In genomic region chr3:95893606-95894316, GRCm38 (mm10) we compare ENCODE assay signal across 8 mouse cellular contexts. TPM values are rescaled to one million over a fixed set of nuclear protein-coding genes. Genes with fewer than 3 reads are reported as not detected.
DNase-seq lines count a peak whose midpoint lies in the region; ATAC-seq and TF ChIP-seq lines count a peak whose summit lies in the region.
"Not testable (repeated sequence)": the region's sequence is repeated elsewhere in the genome, so short reads cannot be mapped to it uniquely, and the experiment has no call there.

Aph1a (plus strand) TSS chr3:95893969.

- TF ChIP-seq CTCF in ES-Bruce4 (IDR thresholded peaks at IDR 0.05; ENCODE audit: low read depth, low read length); lung, adult 2 months (IDR thresholded peaks at IDR 0.05; ENCODE audit: insufficient read depth, low read length): not testable (repeated sequence)

- H3K27ac ChIP-seq in ES-Bruce4 (ENCODE audit: insufficient read depth, low read length): peak within 1 kb of the TSS; percentile 45; the same call in 1 of the 2 replicates
- H3K27ac ChIP-seq in forebrain, embryonic 14.5 days (ENCODE audit: low read depth, low read length): peak within 1 kb of the TSS; percentile 78

- intact Hi-C loops in heart, postnatal 14 days (cut with DNase I): not testable (repeated sequence)

- TF ChIP-seq EP300 in ES-Bruce4 (IDR thresholded peaks at IDR 0.05; ENCODE audit: insufficient read depth, low read depth, low read length): 0 out of 2 replicates have a peak, but pooled peaks have one; percentile 4

- H3K4me2 ChIP-seq in forebrain, embryonic 14.5 days (ENCODE audit: low read length): peak within 1 kb of the TSS; percentile 68

- WGBS in forebrain, embryonic 14.5 days: 0% methylated on average over 25 of the region's 43 CpGs
- under 1% methylated on average over 27 of the region's 43 CpGs for WGBS in lung, adult 2 months

- H3K36me3 ChIP-seq in ES-Bruce4 (ENCODE audit: control insufficient read depth, insufficient read depth, low read length, poor library complexity, severe bottlenecking): not testable (repeated sequence)
- H3K36me3 ChIP-seq in forebrain, embryonic 14.5 days (ENCODE audit: control insufficient read depth, insufficient read depth, low read length): peaks cover 10% of the 10 kb centered on the region

- not testable (repeated sequence) for H3K27me3 ChIP-seq in ES-Bruce4 (ENCODE audit: control insufficient read depth, insufficient read depth, low read length, poor library complexity, severe bottlenecking); forebrain, embryonic 14.5 days (replicated peaks; ENCODE audit: control insufficient read depth, insufficient read depth, low read length)

- H3K9me3 ChIP-seq in ES-Bruce4 (replicated peaks; ENCODE audit: control insufficient read depth, insufficient read depth, low read length, poor library complexity, severe bottlenecking); forebrain, embryonic 14.5 days (replicated peaks; ENCODE audit: control insufficient read depth, low read length): not testable (repeated sequence)

- peak; percentile 98 for ATAC-seq in cerebellum, adult (ENCODE audit: insufficient number of reproducible peaks, low FRiP score, low TSS enrichment)
- peak; percentile 99 for ATAC-seq in forebrain, embryonic 14.5 days
- ATAC-seq in neutrophil, adult 5-6 weeks (ENCODE audit: extremely low read depth, insufficient number of reproducible peaks, low FRiP score, poor library complexity, severe bottlenecking): peak; percentile 96

- H3K4me1 ChIP-seq in ES-Bruce4 (ENCODE audit: control insufficient read depth, insufficient read depth, low read length): peaks cover 11% of the 10 kb centered on the region
- not testable (repeated sequence) for H3K4me1 ChIP-seq in forebrain, embryonic 14.5 days (ENCODE audit: control insufficient read depth, insufficient read depth, low read length); lung, adult 2 months (ENCODE audit: control insufficient read depth, insufficient read depth, low read length)

- peak; percentile 13 for TF ChIP-seq POLR2A in ES-Bruce4 (IDR thresholded peaks at IDR 0.05; ENCODE audit: insufficient read depth, low read length)
- TF ChIP-seq POLR2A in lung, adult 2 months (IDR thresholded peaks at IDR 0.05; ENCODE audit: borderline replicate concordance, extremely low read depth, low read depth, low read length): peak; percentile 34; the same call in 1 of the 2 replicates

- peak; percentile 99 for DNase-seq in forebrain, embryonic 14.5 days (ENCODE audit: low spot score)
- peak; percentile 94 to 95 for DNase-seq in heart, postnatal 14 days
- DNase-seq in layer of hippocampus, adult 18-20 months (ENCODE audit: low spot score in 2 of 2): peak; percentile 97 to 98
- DNase-seq in lung, adult 2 months: peak; percentile 93
- DNase-seq in thymus, adult 18-20 months: peak; percentile 94 to 97

- peak within 1 kb of the TSS; percentile 97 for H3K9ac ChIP-seq in ES-Bruce4 (ENCODE audit: low read depth, poor library complexity, severe bottlenecking)
- H3K9ac ChIP-seq in forebrain, embryonic 14.5 days (ENCODE audit: low read length): peak within 1 kb of the TSS; percentile 71

- peak within 1 kb of the TSS; percentile 66 for H3K4me3 ChIP-seq in ES-Bruce4 (ENCODE audit: low read depth, low read length)
- peak within 1 kb of the TSS; percentile 48 for H3K4me3 ChIP-seq in forebrain, embryonic 14.5 days (ENCODE audit: low read depth, low read length)
- H3K4me3 ChIP-seq in lung, adult 2 months (replicated peaks; ENCODE audit: extremely low read depth, low read depth, low read length): peak within 1 kb of the TSS; percentile 68

RNA-seq across cellular contexts. Expression of gene Aph1a, which starts in this region (rescaled TPM):
- 44.3 and 48.3 TPM in 2 replicates for polyA plus RNA-seq in ES-Bruce4 (2011; ENCODE audit: insufficient read depth, insufficient read length, low read depth, missing spikeins)
- polyA plus RNA-seq in forebrain, embryonic 14.5 days (2014; fragmentation: Nextera tagmentation; extraction: Ambion mirVana): 48.8 and 51.7 TPM in 2 replicates
- total RNA-seq in heart, postnatal 14 days (2021): 100 to 1,000 TPM; 113 to 114 TPM
- total RNA-seq in layer of hippocampus, adult 18-20 months (2021): 10 to 100 TPM; 61.1 to 70.2 TPM
- 159 and 160 TPM in 2 replicates for polyA plus RNA-seq in lung, adult 2 months (2012; rRNA removed)
- total RNA-seq in neutrophil, adult 5-6 weeks (2017): 26.9 and 27.1 TPM in 2 replicates

Comparison
In these comparisons a context has a peak if more than half of its experiments do, and no peak if none do; other contexts are left out.
1. Peak in every context shown above with its lines: DNase-seq, ATAC-seq, H3K4me3 ChIP-seq and H3K27ac ChIP-seq.